Mouse (Mus musculus): ENCODE measurements around the gene Lpp.

GRCm38 (mm10) chr16:25012938-25013337, 619.6 kb downstream of the Lpp start:
- TF ChIP-seq CTCF (IDR thresholded peaks at IDR 0.05; ENCODE audit: borderline replicate concordance, control insufficient read depth, extremely low read depth, insufficient read depth, low read length, poor library complexity) (no peak), POLR2A (IDR thresholded peaks at IDR 0.05; ENCODE audit: control insufficient read depth, extremely low read depth, insufficient read depth, low read length, poor library complexity) (no peak)

Data from thymus, adult 2 months (tissue).